Mouse (Mus musculus) kidney, adult 2 months (tissue): ENCODE measurements around the gene Dedd2.

Source experiments
- CTCF ChIP-seq: fragments of 200-500 bp; conservative IDR thresholded peaks from 2 replicates; pipeline ENCODE4 v1.5.1; 2011; ENCODE audit warnings: low read depth, mild to moderate bottlenecking, control low read depth, low read length, moderate library complexity, mixed read lengths; ENCODE audit not compliant: insufficient read depth, insufficient read length
- POLR2A ChIP-seq: fragments of 200-500 bp; IDR thresholded peaks from one replicate; pipeline ENCODE4 v1.6.1; 2011; ENCODE audit warnings: low read depth, low read length, control low read depth

DNA sequence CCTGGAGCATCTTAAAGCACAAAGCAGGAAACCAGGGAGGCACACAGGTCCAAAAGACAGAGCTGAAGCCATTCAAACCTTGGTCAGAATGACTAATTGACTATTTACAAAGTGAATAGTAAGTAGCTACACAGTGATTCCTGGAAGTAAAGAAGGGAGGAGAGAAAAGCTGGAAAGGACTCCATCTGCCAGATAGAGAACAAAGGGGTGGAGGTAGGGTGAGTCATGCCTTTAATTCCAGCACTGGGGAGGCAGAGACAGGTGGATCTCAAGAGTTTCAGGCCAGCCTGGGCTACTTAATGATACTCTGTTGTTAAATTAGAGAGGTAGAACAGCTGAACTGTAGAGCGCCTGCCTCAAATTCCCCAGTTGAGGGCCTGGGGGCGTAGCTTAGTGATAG is 6.2 kb downstream of the Dedd2 start:
- TF ChIP-seq POLR2A (no peak), CTCF (no peak)
